Mouse (Mus musculus): ENCODE measurements around the gene Prkag2.
"Not testable (repeated sequence)": the region's sequence is repeated elsewhere in the genome, so short reads cannot be mapped to it uniquely, and the experiment has no call there.

The Prkag2 gene

DNA sequence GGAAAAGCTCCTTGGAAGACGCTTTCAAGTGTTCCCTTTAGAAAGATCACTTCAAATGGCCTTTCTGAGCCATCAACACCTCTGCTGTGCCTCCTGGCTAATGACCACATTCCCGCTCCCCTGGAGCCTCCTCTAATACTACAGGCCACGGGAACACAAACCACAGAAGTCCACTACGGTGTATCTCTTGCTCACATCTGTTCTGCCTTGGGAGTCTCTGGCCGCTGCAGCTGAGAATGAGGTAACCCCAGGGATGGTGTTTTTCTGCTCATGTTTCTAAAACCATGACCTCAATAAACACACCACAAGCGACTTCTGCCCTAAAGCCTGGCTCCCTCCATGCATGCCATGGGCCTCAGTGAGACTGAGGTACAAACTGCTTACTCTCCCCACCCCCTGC lies 227.2 kb downstream of the Prkag2 start:
- DNase-seq (ENCODE audit: low spot score in 2 of 2), result no peak

DNA sequence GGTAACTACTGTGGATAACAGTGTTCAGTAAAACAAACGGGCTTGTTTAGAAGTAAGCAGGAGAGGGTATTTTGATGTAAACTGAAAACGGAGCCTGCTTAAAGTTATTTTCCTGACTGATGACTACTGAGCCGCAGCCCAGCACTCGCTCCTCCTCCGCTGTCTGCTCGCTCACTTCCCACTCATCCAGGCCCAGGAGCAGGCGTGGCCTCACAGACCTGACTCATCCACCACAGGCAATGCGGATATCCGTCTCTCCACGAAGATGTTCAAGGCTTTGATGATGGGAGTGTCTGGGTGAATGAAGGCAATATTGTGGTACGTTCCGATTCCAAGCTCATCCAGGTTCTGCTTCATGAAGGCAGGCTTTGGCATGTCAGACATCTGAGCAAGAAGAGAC lies 229.2 kb downstream of the Prkag2 start:
- DNase-seq (ENCODE audit: low spot score in 2 of 2), result peak; percentile 73

DNA sequence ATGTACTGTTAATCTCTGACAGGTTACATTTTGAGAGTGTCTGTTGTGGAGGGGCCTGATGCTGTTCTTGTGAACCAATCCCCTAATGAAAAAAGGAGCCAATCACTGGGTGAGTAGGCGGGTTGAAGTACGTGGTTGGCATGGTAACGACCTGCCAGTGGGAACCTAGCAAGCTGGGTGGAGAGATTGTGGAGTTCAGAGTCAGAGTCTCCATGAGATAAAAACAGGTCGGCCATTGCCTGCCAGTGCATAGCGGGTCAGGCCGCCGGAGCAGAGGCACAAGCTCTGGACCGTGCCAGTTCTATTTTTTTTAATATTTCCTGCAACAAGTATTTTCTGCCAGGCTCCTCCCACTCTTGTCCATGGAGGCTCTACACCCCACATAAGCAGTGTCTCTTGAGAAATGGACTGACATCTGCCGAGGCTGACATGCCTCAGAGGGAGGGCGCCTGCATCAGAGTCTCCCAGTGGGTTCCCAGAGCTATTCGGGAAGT lies 230.6 kb downstream of the Prkag2 start:
- DNase-seq (ENCODE audit: low spot score in 2 of 2), result no peak

DNA sequence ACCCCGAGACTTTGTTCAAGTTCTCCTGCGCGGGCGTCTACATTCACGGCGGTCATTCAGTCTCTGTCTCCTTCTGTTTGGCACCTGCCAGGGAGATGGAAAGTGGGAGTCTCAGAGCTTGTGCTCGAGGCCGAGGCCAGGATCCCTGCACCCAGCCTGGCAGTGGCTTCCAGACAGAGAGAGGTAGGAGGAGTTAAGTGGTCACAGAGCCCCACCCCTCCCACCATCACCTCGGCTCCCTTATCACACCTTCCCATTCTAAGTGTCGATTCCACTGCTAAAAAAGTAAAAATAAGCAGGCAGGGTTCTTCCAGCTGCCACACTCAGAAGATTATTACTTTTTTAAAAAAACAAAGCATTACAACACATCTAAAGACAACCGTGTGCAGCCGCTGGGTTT lies 236.6 kb downstream of the Prkag2 start:
- no peak for DNase-seq (ENCODE audit: low spot score in 2 of 2)

DNA sequence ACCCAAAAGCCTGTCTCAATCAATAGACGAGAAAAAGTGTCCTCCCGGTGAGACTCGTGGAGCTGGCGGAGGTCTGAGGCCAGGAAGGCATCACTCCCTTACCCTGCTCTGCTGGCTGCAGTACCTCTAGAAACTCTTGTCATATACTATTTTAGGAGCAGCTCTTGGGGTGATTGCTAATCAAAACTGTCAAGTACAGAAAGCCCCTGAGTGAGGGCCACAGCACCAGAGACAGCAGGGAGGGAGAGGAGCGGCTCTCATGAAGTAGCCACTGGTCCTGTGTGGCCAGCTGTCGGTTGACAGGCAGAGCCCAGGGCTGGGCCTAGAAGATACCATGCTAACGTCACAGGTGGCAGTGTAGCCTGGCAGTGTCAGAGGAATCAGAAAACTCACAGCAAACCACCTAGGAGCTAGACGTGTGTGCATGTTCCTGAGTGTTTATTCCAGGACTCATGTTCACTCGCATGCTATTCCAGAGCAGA lies 239.0 kb downstream of the Prkag2 start:
- DNase-seq (ENCODE audit: low spot score in 2 of 2), result no peak

DNA sequence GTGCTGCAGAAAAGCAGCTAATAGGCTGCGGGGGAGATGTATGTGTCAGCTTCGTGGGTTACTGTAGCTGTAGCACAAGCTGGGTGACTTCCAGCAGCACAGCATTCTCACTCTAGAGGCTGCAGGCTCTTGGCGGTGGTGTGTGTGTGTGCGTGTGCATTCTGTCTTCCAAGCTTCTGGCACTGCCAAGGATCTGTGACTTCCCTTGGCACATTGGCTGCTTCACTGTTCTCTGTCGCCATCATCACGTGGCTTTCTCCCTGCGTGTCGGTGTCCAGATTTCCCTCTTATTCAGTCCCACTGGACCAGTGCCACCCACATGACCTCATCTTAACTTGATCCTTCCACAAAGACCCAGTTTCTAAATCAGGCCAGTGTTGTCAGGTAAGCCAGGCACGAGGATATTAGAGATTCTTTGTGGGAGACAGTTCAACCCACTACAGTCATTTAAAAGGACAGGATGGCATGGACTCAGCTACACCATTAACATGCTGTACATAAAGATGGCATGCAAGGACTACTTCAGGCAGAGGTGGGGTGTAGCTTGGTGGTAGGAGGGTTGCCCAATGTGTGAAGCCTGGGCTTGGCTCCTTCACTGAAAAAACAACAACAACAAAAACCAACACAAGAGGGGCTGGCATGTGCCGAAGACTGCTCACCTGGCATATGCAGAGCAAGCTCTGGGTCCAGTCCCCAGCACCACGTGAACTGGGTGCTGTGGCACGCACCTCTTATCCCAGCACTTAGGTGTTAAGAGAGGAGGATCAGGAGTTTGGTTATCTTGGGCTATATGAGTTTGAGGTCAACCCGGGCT lies 239.6 kb downstream of the Prkag2 start:
- DNase-seq (ENCODE audit: low spot score in 2 of 2), result peak; percentile 71 to 76

DNA sequence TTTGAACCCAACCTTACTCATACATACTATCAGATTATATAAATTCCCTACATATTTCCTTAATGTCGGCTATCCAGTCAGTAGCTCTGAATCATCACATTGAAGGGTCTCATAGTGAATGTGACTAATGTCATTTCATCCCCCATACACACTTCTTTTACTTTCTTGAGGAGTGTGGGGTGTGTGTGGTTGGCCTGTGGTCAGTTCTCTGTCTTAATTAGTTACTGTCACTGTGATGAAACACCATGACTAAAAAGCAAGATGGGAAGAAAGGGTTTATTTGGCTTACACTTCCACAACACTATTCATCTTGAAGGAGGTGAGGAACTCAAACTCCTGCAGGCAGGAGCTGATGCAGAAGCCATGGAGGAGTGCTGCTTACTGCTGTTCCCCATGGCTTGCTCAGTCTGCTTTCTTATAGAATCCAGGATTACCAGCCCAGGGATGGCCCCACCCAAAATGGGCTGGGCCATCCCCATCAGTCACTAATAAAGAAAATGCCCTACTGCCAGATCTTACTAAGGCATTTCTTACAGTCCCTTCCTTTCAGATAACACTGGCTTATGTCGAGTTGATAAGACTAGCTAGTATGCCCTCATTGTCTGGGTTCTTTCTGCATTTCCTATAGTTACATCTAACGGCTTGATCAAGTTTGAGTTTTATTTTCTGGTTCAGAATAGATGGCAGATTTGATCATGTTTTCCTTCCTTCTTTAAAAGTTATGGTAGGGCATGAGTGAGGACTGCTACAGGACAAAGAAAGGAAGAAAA lies 240.5 kb downstream of the Prkag2 start:
- no peak for DNase-seq (ENCODE audit: low spot score in 2 of 2)

DNA sequence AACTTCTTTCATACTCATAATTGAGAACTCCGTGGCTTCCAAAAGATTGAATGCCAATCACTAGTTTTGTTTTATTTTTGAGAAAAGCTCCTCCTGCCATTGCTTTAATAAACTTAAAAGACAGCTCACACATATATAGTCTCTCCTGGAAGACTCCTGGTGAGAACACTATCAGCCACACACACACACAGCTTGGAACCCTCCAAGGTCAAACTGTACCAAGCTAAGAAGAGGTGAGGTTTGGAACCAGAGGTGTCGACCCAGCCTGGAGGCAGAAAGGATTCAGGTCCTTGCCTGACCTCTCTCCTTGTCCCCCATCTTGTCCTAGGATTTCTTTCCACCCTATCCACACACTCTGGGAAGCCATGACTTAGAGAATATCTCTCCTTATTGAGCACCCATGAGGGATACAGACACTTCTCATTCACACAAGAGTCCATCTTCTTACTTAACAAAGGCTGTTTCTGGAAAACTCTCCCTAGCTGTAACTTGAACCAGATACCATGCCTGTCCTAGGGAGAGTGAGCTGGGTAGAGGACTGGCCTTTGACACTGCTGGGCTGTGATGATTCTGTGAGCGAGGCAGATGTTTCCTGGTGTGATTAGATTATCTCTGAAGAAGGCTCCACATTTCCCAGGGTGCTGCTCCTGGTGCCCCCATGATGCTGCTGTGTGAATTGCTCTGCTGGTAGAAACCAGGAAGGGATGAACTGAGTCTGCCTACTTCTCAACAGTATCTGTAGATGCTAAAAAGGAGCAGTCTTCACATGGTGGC lies 245.4 kb downstream of the Prkag2 start:
- DNase-seq (ENCODE audit: low spot score in 2 of 2), result no peak

DNA sequence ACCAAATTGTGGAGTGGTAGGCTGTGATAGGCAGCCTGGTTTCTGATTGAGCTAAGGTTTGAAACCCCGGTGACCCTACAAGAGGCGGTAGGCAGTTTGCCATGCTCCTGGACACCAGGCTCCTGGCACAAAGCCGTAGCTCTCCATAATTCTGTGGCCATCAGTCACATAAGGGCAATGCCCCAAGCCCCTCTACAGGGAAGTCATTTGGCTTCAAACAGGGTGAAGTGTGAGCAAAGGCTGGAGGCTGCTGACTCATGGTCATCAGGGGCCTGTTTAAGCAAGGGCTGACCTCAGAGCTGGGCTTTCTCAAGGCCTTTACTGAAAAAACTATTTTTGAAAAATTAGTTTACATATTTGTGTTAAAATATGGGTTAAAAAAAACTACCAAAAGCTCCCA lies 246.2 kb downstream of the Prkag2 start:
- DNase-seq (ENCODE audit: low spot score in 2 of 2), result no peak

DNA sequence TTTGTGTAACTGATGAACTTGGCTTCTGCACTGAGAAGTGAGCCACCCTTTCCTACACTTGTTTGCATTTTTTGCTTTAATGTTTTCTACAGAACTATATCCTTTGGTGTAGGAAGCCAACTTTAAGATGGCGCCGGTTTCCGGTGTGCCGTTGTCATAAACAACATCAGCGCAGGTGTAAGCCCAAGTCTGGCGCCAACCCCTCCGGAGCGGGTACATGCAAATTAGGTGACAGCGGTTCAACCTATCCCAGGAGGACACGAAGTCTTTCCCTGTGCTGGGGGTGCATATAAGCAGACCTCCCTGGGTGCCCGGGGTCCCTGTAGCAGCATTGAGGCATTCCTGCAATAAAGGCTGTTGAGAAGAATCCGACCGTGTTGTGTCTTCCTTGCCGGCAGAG lies 252.2 kb downstream of the Prkag2 start:
- DNase-seq (ENCODE audit: low spot score in 2 of 2), result not testable (repeated sequence)

DNA sequence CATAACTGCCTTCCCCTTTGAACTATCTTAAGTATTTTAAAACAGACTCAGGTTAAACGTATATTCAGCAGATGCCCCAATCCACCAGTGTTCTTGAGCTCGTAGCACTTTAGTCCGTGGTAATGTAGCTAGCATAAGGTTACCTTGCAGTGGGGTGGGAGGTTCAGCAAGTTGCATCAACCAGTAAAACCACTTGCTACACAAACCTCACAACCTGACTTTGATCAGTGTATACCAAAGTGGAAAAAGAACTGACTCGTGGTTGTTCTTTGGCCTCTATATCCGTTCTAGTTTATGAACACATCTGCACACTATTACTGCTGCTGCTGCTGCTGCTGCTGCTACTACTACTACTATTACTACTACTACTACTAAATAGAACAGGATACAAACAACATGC lies 256.6 kb downstream of the Prkag2 start:
- no peak for DNase-seq (ENCODE audit: low spot score in 2 of 2)

DNA sequence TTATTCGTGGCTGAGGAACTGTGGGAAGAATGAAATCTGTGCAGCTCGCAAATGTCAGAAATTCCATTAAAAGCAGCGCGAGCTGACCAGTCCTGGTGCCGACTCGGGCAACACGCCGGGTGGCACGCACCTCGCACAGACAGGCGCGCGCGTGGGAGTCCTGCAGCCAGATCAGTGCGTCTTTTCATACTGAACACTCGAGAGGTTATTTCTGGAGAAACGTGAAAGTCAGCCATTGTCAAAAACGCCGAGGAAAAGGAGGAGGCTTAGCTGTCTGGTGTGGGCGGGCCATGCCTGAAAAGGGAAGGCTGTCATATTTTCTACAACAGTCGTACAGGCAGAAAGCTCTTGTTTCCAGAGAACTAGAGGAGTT lies 257.4 kb downstream of the Prkag2 start:
- peak in 1 of 2 experiments; percentile 91 for DNase-seq (ENCODE audit: low spot score in 2 of 2)

DNA sequence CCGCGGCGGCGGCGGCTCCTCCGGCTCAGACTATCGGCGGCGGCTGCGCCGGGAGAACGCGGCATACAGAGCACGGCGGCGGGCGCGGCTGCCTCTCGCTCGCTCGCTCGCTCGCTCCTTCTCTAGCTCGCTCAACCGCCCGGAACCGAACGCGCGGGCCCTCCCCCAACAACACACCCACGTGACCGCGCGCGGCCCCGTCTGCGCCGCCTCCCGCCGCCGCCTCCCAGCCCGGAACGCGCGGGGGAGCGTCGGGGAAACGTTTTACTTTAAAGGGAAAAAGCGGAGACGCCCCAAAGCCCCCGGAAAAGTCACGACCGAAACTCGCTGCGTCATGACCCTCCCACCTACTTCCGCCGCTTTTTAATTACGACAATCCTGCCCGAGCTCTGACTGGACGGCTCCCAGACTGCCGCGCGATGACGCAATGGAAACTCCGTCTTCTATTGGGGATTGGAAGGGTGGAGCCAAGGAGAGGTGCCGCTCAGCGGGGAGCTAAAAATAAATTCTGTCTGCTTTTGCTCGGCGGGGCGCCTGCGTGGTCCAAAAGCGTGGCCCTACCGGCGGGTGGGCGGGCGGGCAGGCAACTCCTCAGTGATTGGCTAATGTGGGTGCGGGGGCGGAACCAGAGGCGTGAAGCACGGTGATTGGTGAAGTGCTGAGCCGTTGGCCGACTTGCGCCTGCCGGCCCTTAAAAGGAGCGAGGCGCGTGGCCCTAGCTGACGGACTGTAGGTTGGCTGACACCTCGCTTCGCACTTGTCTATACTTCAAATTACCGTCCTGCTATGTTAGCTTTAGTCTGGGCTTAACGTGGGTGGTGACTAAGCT lies 258.0 kb downstream of the Prkag2 start, which contains the start of gene Rheb:
Gene Rheb (minus strand): TSS at position 351 of the 829 bp plus-strand sequence.
- peak; percentile 99 for DNase-seq (ENCODE audit: low spot score in 2 of 2)

DNA sequence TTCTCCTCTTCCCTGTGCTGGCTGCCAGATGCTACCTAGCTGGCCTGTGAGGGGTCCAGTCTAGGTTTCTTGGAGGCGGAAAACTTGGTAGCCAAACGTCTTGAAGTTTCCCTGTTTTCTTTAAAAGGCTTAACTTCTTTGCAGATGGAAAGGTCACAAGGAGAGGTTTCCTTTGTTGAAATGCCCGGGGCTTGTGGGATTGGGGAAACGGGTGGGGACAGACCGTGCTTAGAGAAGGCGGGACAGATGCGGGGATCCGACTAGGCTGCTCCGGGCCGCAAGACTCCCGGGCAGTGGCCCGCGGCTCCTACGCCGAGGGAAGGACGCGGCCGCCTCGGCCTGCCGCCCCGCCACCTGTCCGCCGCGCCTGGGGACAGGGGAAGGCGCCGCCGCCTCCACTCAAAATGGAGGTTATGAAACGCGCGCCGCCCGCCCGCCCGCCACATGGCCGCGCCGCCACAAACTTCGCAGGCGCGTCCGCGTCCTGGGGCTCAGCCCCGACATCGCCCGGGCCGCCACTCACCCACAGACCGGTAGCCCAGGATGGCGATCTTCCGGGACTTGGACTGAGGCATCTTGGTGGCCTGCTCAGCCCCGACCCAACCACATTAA lies 258.7 kb downstream of the Prkag2 start:
- peak in 1 of 2 experiments; percentile 46 for DNase-seq (ENCODE audit: low spot score in 2 of 2)

DNA sequence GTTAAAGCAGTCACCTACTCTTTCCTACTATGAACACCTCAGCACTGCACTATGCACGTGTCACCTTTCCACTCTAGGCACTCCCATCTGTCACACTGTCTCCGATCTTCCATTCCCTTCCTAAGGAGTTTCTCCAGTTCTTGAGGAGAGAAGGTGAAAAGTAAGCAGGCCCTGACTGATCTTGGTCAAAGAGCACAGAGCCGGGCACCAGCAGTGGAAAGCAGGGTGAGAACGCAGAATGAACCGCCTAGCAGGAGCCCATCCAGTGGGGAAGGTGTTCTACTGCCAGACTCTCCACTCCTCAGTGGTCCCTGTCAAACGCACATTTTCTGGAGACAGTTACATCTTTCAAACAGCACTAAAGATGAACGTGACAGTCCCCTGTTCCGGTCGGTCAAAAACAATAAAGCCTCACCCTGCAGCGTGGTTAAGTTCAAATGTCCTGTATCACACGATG lies 259.4 kb downstream of the Prkag2 start:
- no peak for DNase-seq (ENCODE audit: low spot score in 2 of 2)

DNA sequence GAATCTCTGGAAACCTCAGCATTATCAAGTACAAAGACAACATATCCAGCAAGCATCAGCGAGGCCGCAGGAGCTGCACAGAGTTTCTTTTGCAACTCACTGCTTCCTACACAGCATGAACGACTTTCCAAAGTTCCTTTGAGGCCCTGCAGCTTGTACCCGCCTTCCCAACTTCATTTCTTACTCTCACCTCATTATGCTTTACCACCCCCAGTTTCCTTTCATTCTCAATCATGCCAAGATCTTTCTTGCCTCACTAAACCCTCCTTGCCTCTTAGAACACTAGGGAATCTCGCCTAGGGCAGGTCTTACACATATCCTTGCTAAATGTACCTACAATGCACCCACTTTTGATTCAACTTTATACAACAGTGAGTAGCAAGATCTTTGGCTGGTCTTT lies 266.0 kb downstream of the Prkag2 start:
- peak; percentile 22 to 29 for DNase-seq (ENCODE audit: low spot score in 2 of 2)

DNA sequence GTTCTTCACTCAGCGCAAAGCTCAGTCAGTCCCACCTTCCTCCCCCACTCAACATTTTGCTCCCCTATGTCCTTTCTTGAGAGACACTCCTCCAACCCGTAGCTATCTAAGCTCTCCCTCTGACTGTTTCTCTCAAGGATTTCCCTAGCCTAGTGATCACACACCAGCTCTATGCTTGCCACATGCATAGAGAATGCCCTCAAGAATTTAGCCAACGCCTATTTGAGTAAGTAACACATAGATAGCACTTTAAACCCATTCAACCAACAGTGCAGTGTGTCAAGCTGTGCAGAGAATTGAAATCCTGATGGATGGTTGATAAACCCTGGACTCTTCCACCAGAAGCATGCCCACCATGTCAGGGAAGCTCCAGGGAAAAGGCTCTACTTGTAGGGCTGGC lies 268.5 kb downstream of the Prkag2 start:
- no peak for DNase-seq (ENCODE audit: low spot score in 2 of 2)

DNA sequence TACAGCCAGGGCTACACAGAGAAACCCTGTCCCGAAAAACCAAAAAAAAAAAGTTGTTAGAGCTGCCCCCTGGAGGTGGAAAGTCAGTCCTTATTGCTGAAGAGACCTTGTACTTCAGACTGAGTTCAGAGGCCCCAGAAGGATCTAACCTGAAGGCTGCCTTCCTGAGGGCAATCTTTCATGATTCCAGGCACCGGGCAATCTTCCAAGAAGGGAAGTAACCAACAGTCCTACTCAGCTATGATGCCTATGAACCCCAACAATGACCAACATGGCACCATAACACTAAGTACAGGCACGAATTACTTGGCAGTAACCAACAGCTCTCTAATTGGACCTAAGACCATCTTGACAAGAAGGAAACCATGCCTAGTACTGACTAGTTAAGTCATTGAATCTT lies 272.0 kb downstream of the Prkag2 start:
- DNase-seq (ENCODE audit: low spot score in 2 of 2), result no peak

DNA sequence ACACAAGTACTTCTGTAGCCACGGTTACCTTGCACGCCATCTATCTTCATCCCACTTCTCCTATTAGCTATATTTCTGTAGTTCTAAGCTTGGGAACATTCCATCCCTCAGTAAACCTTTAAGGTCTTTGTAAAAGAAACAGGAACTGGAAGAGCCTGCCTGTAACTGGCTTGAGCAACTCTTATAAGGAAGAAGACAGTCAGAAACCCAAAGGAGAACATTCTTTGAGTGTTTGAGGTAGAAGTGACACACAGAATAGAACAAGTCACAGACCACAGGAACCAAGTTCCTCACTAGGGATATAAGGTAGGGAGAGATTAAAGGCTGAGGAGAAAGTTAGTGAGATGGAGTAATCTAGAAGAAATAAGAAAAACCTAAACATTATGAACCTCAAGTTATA lies 273.3 kb downstream of the Prkag2 start:
- no peak for DNase-seq (ENCODE audit: low spot score in 2 of 2)

DNA sequence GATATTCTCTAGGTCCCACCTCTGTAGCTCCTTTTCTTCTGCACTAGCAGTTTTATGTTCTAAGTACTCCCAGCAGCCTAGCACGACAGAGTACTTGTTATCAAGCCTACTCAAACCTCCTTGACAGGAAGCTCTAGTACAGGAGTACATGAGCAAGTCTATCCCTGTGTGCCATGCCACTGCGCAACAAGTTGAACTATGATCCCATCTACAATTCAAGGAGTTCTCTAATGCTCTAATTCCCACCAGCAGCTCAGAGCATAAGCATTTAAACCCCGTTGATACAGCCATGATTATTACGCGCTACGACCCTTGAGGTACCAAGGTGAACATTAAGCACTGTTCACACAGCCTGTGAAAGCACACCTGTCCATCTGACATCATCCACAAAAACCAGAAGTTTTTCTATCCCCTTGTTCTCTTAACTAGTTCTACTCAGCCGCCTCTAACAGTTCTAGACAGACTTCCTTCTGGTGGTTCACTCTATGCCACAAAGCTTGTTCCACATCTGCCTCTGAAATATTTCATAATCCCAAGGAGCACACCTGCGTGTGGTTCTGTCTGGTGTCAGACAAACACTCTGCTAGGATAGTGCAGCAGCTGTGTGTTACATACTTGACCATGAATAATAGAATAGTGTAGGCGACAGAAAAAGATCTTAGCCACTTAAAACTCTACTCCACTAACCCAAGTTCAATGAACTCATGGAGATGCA lies 274.2 kb downstream of the Prkag2 start:
- no peak for DNase-seq (ENCODE audit: low spot score in 2 of 2)
